Mouse (Mus musculus) ES-E14 (cell line): ENCODE results near the gene Nfkb1.

Experiments used
- CHD2 ChIP-seq: IDR thresholded peaks from 2 replicates; pipeline ENCODE4 v1.6.1; 2014; ENCODE audit warnings: mild to moderate bottlenecking, low read depth, low read length, inconsistent platforms
- ZC3H11A ChIP-seq: IDR thresholded peaks from 2 replicates; pipeline ENCODE4 v1.6.1; 2012; ENCODE audit warnings: low read depth, mild to moderate bottlenecking, inconsistent platforms, low read length, borderline replicate concordance
- ZNF384 ChIP-seq: IDR thresholded peaks from 2 replicates; pipeline ENCODE4 v1.6.1; 2012; ENCODE audit warnings: low read depth, low read length, inconsistent platforms

DNA sequence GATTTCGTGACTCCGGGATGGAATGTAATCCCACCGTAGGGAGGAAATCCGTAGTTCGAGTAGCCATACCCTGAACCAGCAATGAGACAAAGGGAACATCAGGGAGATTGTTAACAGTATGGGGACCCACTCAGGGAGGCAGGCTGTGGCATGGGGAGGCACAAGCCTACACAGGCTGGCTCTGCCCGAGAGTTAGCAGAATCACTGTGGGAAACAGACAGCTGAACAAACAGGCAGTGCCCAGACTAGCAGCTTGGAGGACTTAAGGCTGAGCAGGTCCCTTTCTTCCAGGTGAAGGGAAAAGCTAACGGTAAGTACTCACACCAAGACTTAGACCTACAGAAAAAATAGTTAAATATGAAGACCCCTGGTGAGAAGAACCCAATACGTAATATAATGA lies 84.8 kb downstream of the Nfkb1 start:
- TF ChIP-seq ZC3H11A (no peak), ZNF384 (no peak), CHD2 (no peak)
